Mouse (Mus musculus) erythroblast, adult 5-6 weeks (primary cell): ENCODE measurements around the gene Cyp3a59. TPM values are rescaled to one million over a fixed set of nuclear protein-coding genes. Genes with fewer than 3 reads are reported as not detected.
"Not testable (repeated sequence)": the region's sequence is repeated elsewhere in the genome, so short reads cannot be mapped to it uniquely, and the experiment has no call there.

ENCODE experiments used
- ATAC-seq: replicated peaks from 2 replicates; pipeline ENCODE4 v1.8.0; 2016; ENCODE audit warnings: moderate number of reproducible peaks, mild to moderate bottlenecking, moderate TSS enrichment, inconsistent platforms; ENCODE audit not compliant: poor library complexity, low FRiP score, severe bottlenecking
- total RNA-seq, 2 experiments: library from RNA; stranded (forward) in 1 of 2; stranded (reverse) in 1 of 2; fragments of 150-400 nt in 1 of 2; fragments of 200-764, 138-1000 nt in 1 of 2; gene quantifications; 2 replicates each; pipeline versions ENCODE4 v1.2.3 to v1.2.4; 2015 to 2017; ENCODE audit warnings: low replicate concordance in 2 of 2

Gene Cyp3a59
- total RNA-seq (2015; ENCODE audit: low replicate concordance) (not detected in 2 replicates), total RNA-seq (2017; ENCODE audit: low replicate concordance) (not detected in 2 replicates)

- not testable (repeated sequence) for ATAC-seq
Observed at GRCm38 (mm10) chr5:146078945-146079344, at the start of gene Cyp3a59. Gene Cyp3a59 (plus strand): TSS chr5:146079257.

- no peak for ATAC-seq
Observed at GRCm38 (mm10) chr5:146070099-146070498, 9.0 kb upstream of the Cyp3a59 start.

GRCm38 (mm10) chr5:146147903-146148302, 68.8 kb downstream of the Cyp3a59 start:
- ATAC-seq, result no peak

- no peak for ATAC-seq
Observed at GRCm38 (mm10) chr5:146150454-146150853, 71.4 kb downstream of the Cyp3a59 start.

- ATAC-seq, result not testable (repeated sequence)
Observed at GRCm38 (mm10) chr5:146158326-146158725, 79.3 kb downstream of the Cyp3a59 start.

GRCm38 (mm10) chr5:146160439-146160838, 81.4 kb downstream of the Cyp3a59 start, which contains the start of gene Gm5565:
Gene Gm5565 (minus strand): TSS chr5:146160539.
- not testable (repeated sequence) for ATAC-seq

Other genes starting within 250 kb of the Cyp3a59 start
- not detected in 2 replicates for gene Cyp3a11, start 199.3 kb upstream of the Cyp3a59 start, total RNA-seq (2015; ENCODE audit: low replicate concordance)
- gene Cyp3a11, start 199.3 kb upstream of the Cyp3a59 start, total RNA-seq (2017; ENCODE audit: low replicate concordance), result 0.43 TPM in 1 of 2 replicates, not detected in the other
- not detected in 2 replicates for gene Cyp3a25, start 69.6 kb upstream of the Cyp3a59 start, total RNA-seq (2015; ENCODE audit: low replicate concordance)
- not detected in 2 replicates for gene Cyp3a25, start 69.6 kb upstream of the Cyp3a59 start, total RNA-seq (2017; ENCODE audit: low replicate concordance)
- not detected in 2 replicates for gene Gm5565, start 81.3 kb downstream of the Cyp3a59 start, total RNA-seq (2015; ENCODE audit: low replicate concordance)
- not detected in 2 replicates for gene Gm5565, start 81.3 kb downstream of the Cyp3a59 start, total RNA-seq (2017; ENCODE audit: low replicate concordance)
- gene Gm6309, start 91.5 kb downstream of the Cyp3a59 start, total RNA-seq (2015; ENCODE audit: low replicate concordance), result not detected in 2 replicates
- gene Gm6309, start 91.5 kb downstream of the Cyp3a59 start, total RNA-seq (2017; ENCODE audit: low replicate concordance), result not detected in 2 replicates
- not detected in 2 replicates for gene 1700001J03Rik, start 106.0 kb downstream of the Cyp3a59 start, total RNA-seq (2015; ENCODE audit: low replicate concordance)
- not detected in 2 replicates for gene 1700001J03Rik, start 106.0 kb downstream of the Cyp3a59 start, total RNA-seq (2017; ENCODE audit: low replicate concordance)
- gene Rnf6, start 142.3 kb downstream of the Cyp3a59 start, total RNA-seq (2015; ENCODE audit: low replicate concordance), result 9.0 and 13.6 TPM in 2 replicates
- 25.9 and 26.5 TPM in 2 replicates for gene Rnf6, start 142.3 kb downstream of the Cyp3a59 start, total RNA-seq (2017; ENCODE audit: low replicate concordance)
- gene Cdk8, start 152.0 kb downstream of the Cyp3a59 start, total RNA-seq (2015; ENCODE audit: low replicate concordance), result 39.6 and 51.6 TPM in 2 replicates
- gene Cdk8, start 152.0 kb downstream of the Cyp3a59 start, total RNA-seq (2017; ENCODE audit: low replicate concordance), result 50.6 and 66.1 TPM in 2 replicates